Mouse (Mus musculus) ovary, postnatal 10 days (tissue): ENCODE data around the gene Coq3.

ENCODE experiments used
- DNase-seq: peaks from one replicate; pipeline ENCODE4 v3.0.0; 2022; ENCODE audit warnings: low spot score

Coq3 gene

GRCm38 (mm10) chr4:21879565-21880220 lies at the start of gene Coq3:
Gene Coq3, plus strand, starts transcription at chr4:21879673.
- DNase-seq = peak; percentile 68

- no peak for DNase-seq
Measured at GRCm38 (mm10) chr4:21832844-21833243, 46.6 kb upstream of the Coq3 start.

GRCm38 (mm10) chr4:21847481-21848286 lies 31.8 kb upstream of the Coq3 start, which contains the start of gene Pnisr:
Gene Pnisr, plus strand, starts transcription at chr4:21847583.
- peak; percentile 85 for DNase-seq

- no peak for DNase-seq
Measured at GRCm38 (mm10) chr4:21848287-21848630, 31.2 kb upstream of the Coq3 start.

- no peak for DNase-seq
Measured at GRCm38 (mm10) chr4:21857481-21857880, 22.0 kb upstream of the Coq3 start.

- no peak for DNase-seq
Measured at GRCm38 (mm10) chr4:21865226-21865625, 14.2 kb upstream of the Coq3 start.

- no peak for DNase-seq
Measured at GRCm38 (mm10) chr4:21878776-21879175, 697 bp upstream of the Coq3 start.

GRCm38 (mm10) chr4:21882806-21883205 lies 3.3 kb downstream of the Coq3 start:
- no peak for DNase-seq

- no peak for DNase-seq
Measured at GRCm38 (mm10) chr4:21885831-21886230, 6.4 kb downstream of the Coq3 start.

- DNase-seq = peak; percentile 31
Measured at GRCm38 (mm10) chr4:21930971-21931771, 51.7 kb downstream of the Coq3 start, which contains the start of gene Faxc. Gene Faxc, plus strand, starts transcription at chr4:21931329.

- DNase-seq = no peak
Measured at GRCm38 (mm10) chr4:21931772-21932630, 52.5 kb downstream of the Coq3 start.

GRCm38 (mm10) chr4:21935378-21935777 lies 55.9 kb downstream of the Coq3 start:
- DNase-seq = no peak

- DNase-seq = no peak
Measured at GRCm38 (mm10) chr4:21936424-21936823, 57.0 kb downstream of the Coq3 start.

- DNase-seq = no peak
Measured at GRCm38 (mm10) chr4:21937890-21938289, 58.4 kb downstream of the Coq3 start.

GRCm38 (mm10) chr4:21944672-21945071 lies 65.2 kb downstream of the Coq3 start:
- DNase-seq = no peak

GRCm38 (mm10) chr4:21951444-21951843 lies 72.0 kb downstream of the Coq3 start:
- no peak for DNase-seq

- no peak for DNase-seq
Measured at GRCm38 (mm10) chr4:21952255-21952654, 72.8 kb downstream of the Coq3 start.

GRCm38 (mm10) chr4:21957570-21958321 lies 78.3 kb downstream of the Coq3 start:
- DNase-seq = no peak
